Mouse (Mus musculus) layer of hippocampus, postnatal 14 days (tissue): ENCODE measurements at regions not wholly inside any gene's neighbourhood (a gene's known extent, or its start where the extent isn't known, plus 50 kb on each side); places are given as distances from the start of the nearest gene placed in this dataset.

Source experiments
- DNase-seq, 2 experiments: peaks; one replicate each; pipeline ENCODE4 v3.0.0; 2021 to 2022; ENCODE audit warnings: low spot score in 2 of 2, mixed read lengths in 1 of 2

DNA sequence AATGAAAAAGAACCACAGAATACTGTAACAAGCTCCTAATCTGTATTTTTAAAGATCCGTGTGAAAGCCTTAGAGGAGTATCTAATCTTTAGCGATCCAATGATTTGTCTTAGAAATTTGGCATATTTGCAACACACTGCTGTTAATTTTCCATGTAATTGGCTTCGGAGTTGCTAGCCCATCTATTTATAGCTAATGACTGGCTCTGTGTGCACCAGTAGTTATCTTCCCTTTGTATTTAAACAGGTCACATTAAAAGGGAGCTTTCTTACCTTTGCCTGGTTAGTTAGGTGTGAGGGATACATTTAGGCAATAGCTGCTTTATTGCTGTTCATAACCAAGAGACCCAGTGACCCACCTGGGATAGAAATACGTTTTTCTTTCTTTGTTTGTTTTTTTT is 256.3 kb upstream of the Mme start:
- no peak for DNase-seq

- DNase-seq = no peak
Observed at GRCm38 (mm10) chr3:62976906-62977305, 264.4 kb upstream of the Mme start.

DNA sequence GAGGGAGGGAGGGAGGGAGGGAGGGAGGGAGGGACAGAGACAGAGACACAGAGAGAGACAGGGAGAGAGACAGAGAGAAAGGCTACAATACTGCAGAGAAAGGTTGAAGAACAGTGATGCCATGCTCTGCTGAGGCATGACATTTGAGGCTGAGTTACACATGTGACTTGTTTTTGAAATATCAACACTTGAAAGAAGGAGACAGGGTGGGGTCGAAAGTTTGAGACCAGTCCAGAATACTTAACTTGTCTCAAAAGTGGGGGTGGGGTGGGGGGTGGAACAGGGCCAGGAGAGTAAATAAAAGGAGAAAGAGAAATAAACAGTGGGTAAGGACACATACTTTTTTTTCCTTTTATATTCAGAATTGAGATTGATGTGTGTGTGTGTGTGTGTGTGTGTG is 278.1 kb upstream of the Mme start:
- DNase-seq = no peak

- no peak for DNase-seq
Observed at GRCm38 (mm10) chr3:62962608-62963007, 278.7 kb upstream of the Mme start.

- no peak for DNase-seq
Observed at GRCm38 (mm10) chr3:62945356-62945755, 296.0 kb upstream of the Mme start.

- no peak for DNase-seq
Observed at GRCm38 (mm10) chr3:62938601-62939000, 302.7 kb upstream of the Mme start.

DNA sequence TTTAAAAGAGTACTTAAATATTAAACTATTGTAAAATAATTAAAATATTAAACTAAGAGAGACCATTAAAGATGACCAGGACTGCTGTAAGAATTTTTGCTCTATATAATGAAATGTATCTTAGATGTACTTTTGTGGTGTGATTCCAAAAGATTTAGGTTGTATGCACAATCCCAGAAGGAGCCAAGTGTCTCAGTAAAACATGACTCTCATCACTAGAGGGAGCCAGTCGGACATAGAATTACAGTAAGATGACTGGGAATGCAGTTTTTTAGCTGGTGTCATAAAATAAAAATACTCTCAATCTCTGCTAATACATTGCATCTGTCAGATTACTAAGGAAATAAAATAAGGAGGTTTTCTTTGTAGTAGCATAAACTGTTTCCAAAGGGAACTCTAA is 316.9 kb upstream of the Mme start:
- peak in 1 of 2 experiments; percentile 52 for DNase-seq

DNA sequence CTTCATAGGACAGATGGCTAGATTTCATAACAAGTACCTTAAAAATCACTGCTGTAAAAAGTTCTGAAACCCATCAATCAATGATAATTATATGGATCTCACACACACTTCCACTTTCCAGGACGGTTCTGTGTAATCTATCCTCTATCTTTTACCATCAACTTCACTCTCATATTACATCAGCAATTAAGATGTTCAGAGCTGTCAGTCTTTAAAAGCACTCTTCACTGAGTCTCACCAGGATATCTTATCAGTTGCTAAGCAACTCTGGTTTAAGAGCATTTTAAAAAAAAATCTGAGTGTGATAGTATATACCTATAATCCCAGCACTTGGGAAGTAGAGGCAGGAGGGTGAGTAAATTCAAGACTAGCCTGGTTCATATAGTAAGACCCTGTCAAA is 312.0 kb upstream of the Gpr149 start:
- DNase-seq = no peak

DNA sequence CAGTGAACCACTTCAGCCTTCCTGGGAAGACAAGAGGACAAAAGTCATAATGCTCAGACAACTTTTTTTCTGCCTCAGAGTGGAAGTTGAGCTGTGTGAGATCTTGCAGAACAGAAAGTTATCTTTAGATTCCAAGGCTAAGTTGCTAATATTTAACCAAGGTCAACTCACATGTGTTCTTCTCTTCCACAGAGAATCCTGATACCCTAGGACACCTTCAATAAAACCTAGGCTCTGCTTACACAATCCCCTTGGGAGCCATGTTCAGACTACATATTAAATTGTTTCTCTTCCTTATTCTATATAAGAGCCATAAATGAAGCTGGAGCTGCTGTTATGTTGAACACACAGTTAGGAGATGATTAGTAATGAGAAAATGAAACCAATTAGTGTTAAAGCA is 280.2 kb upstream of the Gpr149 start:
- DNase-seq = no peak

- DNase-seq = no peak
Observed at GRCm38 (mm10) chr3:62882310-62883073, 277.6 kb upstream of the Gpr149 start.

DNA sequence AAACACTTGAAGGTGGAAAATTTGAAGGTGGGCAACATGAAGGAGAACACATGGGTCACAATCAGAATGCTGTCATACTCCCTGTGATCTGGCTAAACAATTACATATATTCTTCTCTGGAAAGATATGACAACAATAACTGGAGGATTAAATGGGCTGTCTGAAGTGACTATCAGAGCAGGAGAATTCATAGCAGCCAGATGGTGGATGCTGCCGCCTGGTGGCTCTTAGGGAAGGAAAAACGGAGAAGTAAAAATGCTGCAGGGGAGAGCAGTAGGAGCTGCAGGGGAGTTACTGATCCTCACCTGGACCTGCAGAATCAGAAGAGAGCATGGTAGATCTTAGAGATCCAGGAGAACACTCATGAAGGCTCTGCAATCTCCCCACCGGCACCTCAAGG is 255.8 kb upstream of the Gpr149 start:
- DNase-seq = peak; percentile 34 to 44

DNA sequence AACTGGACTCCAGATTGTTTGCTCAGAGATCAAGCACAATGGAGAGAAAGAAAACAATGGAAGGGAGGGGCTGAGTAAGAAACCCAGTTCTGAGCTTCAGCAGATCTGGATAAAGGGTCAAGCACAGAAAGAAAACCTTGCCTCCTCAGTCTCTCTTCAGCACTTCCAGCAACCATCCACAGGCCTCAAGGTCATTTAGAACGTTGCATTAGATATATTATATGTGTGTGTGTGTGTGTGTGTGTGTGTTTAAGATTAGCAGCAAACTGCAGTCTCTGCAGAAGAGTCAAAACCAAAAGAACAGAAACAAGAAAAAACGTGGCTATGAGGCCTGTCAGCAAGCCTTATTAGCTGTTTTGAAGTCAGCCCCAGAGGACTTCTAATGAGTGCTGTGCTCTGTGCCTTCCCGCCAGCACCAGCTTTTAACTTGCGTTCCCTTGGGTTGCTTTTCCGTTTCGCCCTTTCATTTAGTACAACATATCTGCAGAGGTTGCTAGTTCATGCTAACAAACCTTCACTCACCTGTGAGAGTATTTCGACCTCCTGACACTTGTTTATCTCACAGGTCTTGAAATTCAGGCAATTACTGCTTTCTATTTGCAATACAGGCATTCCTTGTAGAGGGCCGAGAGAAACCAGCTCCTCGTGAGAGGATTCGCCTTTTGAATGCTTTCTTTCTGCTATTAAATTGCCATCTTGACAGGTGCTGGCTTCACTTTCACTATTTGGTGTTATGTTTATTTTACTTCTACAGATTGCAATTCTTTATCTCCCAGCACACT is 230.9 kb upstream of the Gpr149 start:
- DNase-seq = no peak

- no peak for DNase-seq
Observed at GRCm38 (mm10) chr3:62823892-62824291, 219.0 kb upstream of the Gpr149 start.

DNA sequence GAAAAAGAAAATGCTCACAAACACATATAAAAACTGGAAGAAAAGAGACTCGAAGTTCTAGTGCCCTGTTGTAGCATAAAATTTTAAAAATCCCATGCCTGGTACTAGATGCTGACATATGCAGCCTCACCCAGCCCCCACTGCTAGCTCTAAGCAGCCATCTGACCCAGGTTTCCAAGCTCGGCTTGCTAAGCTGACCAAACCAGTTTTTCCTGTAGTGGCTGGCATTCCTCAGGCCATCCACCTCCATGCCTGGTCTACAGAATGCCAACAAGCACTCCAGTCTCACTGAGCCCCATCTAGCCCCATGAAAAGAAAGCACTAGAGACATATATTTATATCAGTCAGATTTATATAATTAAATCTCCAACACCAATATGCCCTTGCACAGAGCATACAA is 196.1 kb upstream of the Gpr149 start:
- DNase-seq = no peak

GRCm38 (mm10) chr3:62786233-62786632 is 181.3 kb upstream of the Gpr149 start:
- no peak for DNase-seq
